In genomic region chr8:8876469-8876868, GRCm38 (mm10) we compare ENCODE assay signal across 24 mouse cellular contexts.
DNase-seq lines count a peak whose midpoint lies in the region; ATAC-seq and TF ChIP-seq lines count a peak whose summit lies in the region.
"Had no signal": no experiment of that assay in that cellular context is flagged by ENCODE, and none has a peak within 500 bp of the region (broad histone marks: within the 10 kb centered on the region; RNA-seq: fewer than 3 reads in every experiment).

No protein-coding gene starts in this region.

- H3K36me3 ChIP-seq in forebrain, postnatal 0 days (ENCODE audit: insufficient read depth) = no peaks in the 10 kb centered on the region
- H3K36me3 ChIP-seq in forebrain, embryonic 11.5 days (ENCODE audit: control insufficient read depth, insufficient read depth, low read length) = no peaks in the 10 kb centered on the region
- H3K36me3 ChIP-seq in hindbrain, embryonic 13.5 days = no peaks in the 10 kb centered on the region
- H3K36me3 ChIP-seq in hindbrain, postnatal 0 days (ENCODE audit: insufficient read depth, low read length) = no peaks in the 10 kb centered on the region
- no peaks in the 10 kb centered on the region for H3K36me3 ChIP-seq in hindbrain, embryonic 14.5 days (replicated peaks; ENCODE audit: control insufficient read depth, insufficient read depth)
- no peaks in the 10 kb centered on the region for H3K36me3 ChIP-seq in limb, embryonic 15.5 days
- H3K36me3 ChIP-seq: embryonic facial prominence, embryonic 12.5 days; heart, embryonic 15.5 days; liver, embryonic 12.5 days; stomach, embryonic 15.5 days had no signal

- H3K9me3 ChIP-seq in forebrain, postnatal 0 days (ENCODE audit: low read length) = no peaks in the 10 kb centered on the region
- no peaks in the 10 kb centered on the region; the same call in 1 of the 2 replicates for H3K9me3 ChIP-seq in forebrain, embryonic 11.5 days (ENCODE audit: control insufficient read depth, low read length)
- no peaks in the 10 kb centered on the region for H3K9me3 ChIP-seq in hindbrain, embryonic 13.5 days
- H3K9me3 ChIP-seq in hindbrain, postnatal 0 days (ENCODE audit: low read length) = no peaks in the 10 kb centered on the region
- no peaks in the 10 kb centered on the region for H3K9me3 ChIP-seq in hindbrain, embryonic 14.5 days (ENCODE audit: control insufficient read depth, low read length)
- no peaks in the 10 kb centered on the region for H3K9me3 ChIP-seq in limb, embryonic 15.5 days
- H3K9me3 ChIP-seq: embryonic facial prominence, embryonic 12.5 days; heart, embryonic 15.5 days; liver, embryonic 12.5 days; stomach, embryonic 15.5 days had no signal

- peak; percentile 38 for ATAC-seq in forebrain, postnatal 0 days
- no peak for ATAC-seq in forebrain, embryonic 11.5 days (replicated peaks; ENCODE audit: low FRiP score)
- 0 out of 2 replicates have a peak, but pooled peaks have one; percentile 11 for ATAC-seq in hindbrain, embryonic 13.5 days (ENCODE audit: low FRiP score)
- no peak for ATAC-seq in hindbrain, postnatal 0 days
- ATAC-seq in hindbrain, embryonic 14.5 days (ENCODE audit: low FRiP score) = no peak
- ATAC-seq in limb, embryonic 15.5 days (ENCODE audit: insufficient number of reproducible peaks, low FRiP score, low TSS enrichment, low read depth) = peak; percentile 67
- ATAC-seq: CD4-positive, CD25-positive, alpha-beta regulatory T cell, adult 4 months; intestine, postnatal 0 days; liver, embryonic 12.5 days; liver, postnatal 0 days had no signal

- H3K27ac ChIP-seq in forebrain, postnatal 0 days (ENCODE audit: low read depth, low read length) = no peak overlapping the region
- no peak overlapping the region for H3K27ac ChIP-seq in forebrain, embryonic 11.5 days (ENCODE audit: low read depth, low read length)
- no peak overlapping the region for H3K27ac ChIP-seq in hindbrain, embryonic 13.5 days
- no peak overlapping the region for H3K27ac ChIP-seq in hindbrain, postnatal 0 days
- no peak overlapping the region for H3K27ac ChIP-seq in hindbrain, embryonic 14.5 days
- H3K27ac ChIP-seq in limb, embryonic 15.5 days = peak overlapping the region; percentile 60
- H3K27ac ChIP-seq: embryonic facial prominence, embryonic 12.5 days; heart, embryonic 15.5 days; liver, embryonic 12.5 days; stomach, embryonic 15.5 days had no signal

- H3K4me3 ChIP-seq in forebrain, postnatal 0 days (ENCODE audit: low read depth, low read length) = no peak overlapping the region
- H3K4me3 ChIP-seq in forebrain, embryonic 11.5 days (ENCODE audit: low read depth, low read length) = no peak overlapping the region
- H3K4me3 ChIP-seq in hindbrain, embryonic 13.5 days = no peak overlapping the region
- H3K4me3 ChIP-seq in hindbrain, postnatal 0 days (ENCODE audit: low read length) = no peak overlapping the region
- no peak overlapping the region for H3K4me3 ChIP-seq in hindbrain, embryonic 14.5 days (replicated peaks; ENCODE audit: low read length)
- H3K4me3 ChIP-seq in limb, embryonic 15.5 days = no peak overlapping the region
- H3K4me3 ChIP-seq: embryonic facial prominence, embryonic 12.5 days; heart, embryonic 15.5 days; liver, embryonic 12.5 days; megakaryocyte, embryonic 14.5 days; stomach, embryonic 15.5 days had no signal

- 72% methylated on average over 6 of the region's 6 CpGs for WGBS in forebrain, postnatal 0 days
- WGBS in forebrain, embryonic 11.5 days = 77% methylated on average over 6 of the region's 6 CpGs
- 76% methylated on average over 6 of the region's 6 CpGs for WGBS in hindbrain, embryonic 13.5 days
- WGBS in hindbrain, postnatal 0 days = 73% methylated on average over 6 of the region's 6 CpGs
- 74% methylated on average over 6 of the region's 6 CpGs for WGBS in hindbrain, embryonic 14.5 days
- 52% methylated on average over 6 of the region's 6 CpGs for WGBS in limb, embryonic 15.5 days

- peak; percentile 22 for DNase-seq in forebrain, postnatal 0 days
- DNase-seq in forebrain, embryonic 11.5 days (ENCODE audit: low spot score) = no peak
- DNase-seq in hindbrain, postnatal 0 days (ENCODE audit: low spot score) = no peak
- no peak for DNase-seq in hindbrain, embryonic 14.5 days (ENCODE audit: low spot score)
- DNase-seq in lung, postnatal 36 days = no peak
- DNase-seq: adrenal gland, postnatal 14 days; cerebellum, adult 11-12 months; cerebellum, adult 9-11 months; embryo, embryonic 11 days; kidney, adult 9 months; kidney, postnatal 10 days; layer of hippocampus, postnatal 36 days; liver, postnatal 0 days; lung, postnatal 4 days; right cerebral cortex, postnatal 25 days had no signal

- no peak for TF ChIP-seq CTCF in forebrain, postnatal 0 days (IDR thresholded peaks at IDR 0.05; ENCODE audit: low read depth)
- TF ChIP-seq CTCF in hindbrain, postnatal 0 days (IDR thresholded peaks at IDR 0.05; ENCODE audit: low read depth) = no peak

- H3K4me2 ChIP-seq in forebrain, postnatal 0 days (ENCODE audit: low read depth) = no peak overlapping the region
- no peak overlapping the region for H3K4me2 ChIP-seq in forebrain, embryonic 11.5 days (ENCODE audit: low read depth, low read length, severe bottlenecking)
- no peak overlapping the region for H3K4me2 ChIP-seq in hindbrain, embryonic 13.5 days
- no peak overlapping the region for H3K4me2 ChIP-seq in hindbrain, postnatal 0 days (ENCODE audit: low read depth, low read length)
- peak overlapping the region; percentile 18; the same call in 1 of the 2 replicates for H3K4me2 ChIP-seq in hindbrain, embryonic 14.5 days (replicated peaks)
- no peak overlapping the region for H3K4me2 ChIP-seq in limb, embryonic 15.5 days
- H3K4me2 ChIP-seq: embryonic facial prominence, embryonic 12.5 days; heart, embryonic 15.5 days; liver, embryonic 12.5 days; stomach, embryonic 15.5 days had no signal

- no peaks in the 10 kb centered on the region for H3K27me3 ChIP-seq in forebrain, postnatal 0 days (ENCODE audit: insufficient read depth, low read length)
- H3K27me3 ChIP-seq in forebrain, embryonic 11.5 days (ENCODE audit: control insufficient read depth, insufficient read depth, low read length) = peaks cover 22% of the 10 kb centered on the region
- peaks cover 15% of the 10 kb centered on the region; the same call in 1 of the 2 replicates for H3K27me3 ChIP-seq in hindbrain, embryonic 13.5 days
- H3K27me3 ChIP-seq in hindbrain, postnatal 0 days (ENCODE audit: insufficient read depth, low read length) = no peaks in the 10 kb centered on the region
- 0 out of 2 replicates have a peak, but pooled peaks cover 7% of the 10 kb centered on the region for H3K27me3 ChIP-seq in hindbrain, embryonic 14.5 days (ENCODE audit: control insufficient read depth, insufficient read depth, low read length)
- H3K27me3 ChIP-seq in limb, embryonic 15.5 days = no peaks in the 10 kb centered on the region
- H3K27me3 ChIP-seq: embryonic facial prominence, embryonic 12.5 days; heart, embryonic 15.5 days; liver, embryonic 12.5 days; megakaryocyte, embryonic 14.5 days; stomach, embryonic 15.5 days had no signal

- H3K9ac ChIP-seq in forebrain, postnatal 0 days = no peak overlapping the region
- no peak overlapping the region for H3K9ac ChIP-seq in forebrain, embryonic 11.5 days (ENCODE audit: low read length)
- no peak overlapping the region for H3K9ac ChIP-seq in hindbrain, embryonic 13.5 days
- no peak overlapping the region for H3K9ac ChIP-seq in hindbrain, postnatal 0 days (replicated peaks; ENCODE audit: low read length)
- H3K9ac ChIP-seq in hindbrain, embryonic 14.5 days = no peak overlapping the region
- no peak overlapping the region for H3K9ac ChIP-seq in limb, embryonic 15.5 days
- H3K9ac ChIP-seq: embryonic facial prominence, embryonic 12.5 days; heart, embryonic 15.5 days; liver, embryonic 12.5 days; liver, postnatal 0 days; stomach, embryonic 15.5 days had no signal

- no peaks in the 10 kb centered on the region for H3K4me1 ChIP-seq in forebrain, postnatal 0 days (ENCODE audit: insufficient read depth)
- no peaks in the 10 kb centered on the region for H3K4me1 ChIP-seq in forebrain, embryonic 11.5 days (replicated peaks; ENCODE audit: control insufficient read depth, insufficient read depth, low read length)
- H3K4me1 ChIP-seq in hindbrain, embryonic 13.5 days (replicated peaks) = peaks cover 15% of the 10 kb centered on the region; the same call in 1 of the 2 replicates
- H3K4me1 ChIP-seq in hindbrain, postnatal 0 days (ENCODE audit: insufficient read depth, low read length) = no peaks in the 10 kb centered on the region
- H3K4me1 ChIP-seq in hindbrain, embryonic 14.5 days (replicated peaks; ENCODE audit: control insufficient read depth, insufficient read depth, low read length) = peaks cover 11% of the 10 kb centered on the region; the same call in 1 of the 2 replicates
- 0 out of 2 replicates have a peak, but pooled peaks cover 4% of the 10 kb centered on the region for H3K4me1 ChIP-seq in limb, embryonic 15.5 days
- H3K4me1 ChIP-seq: embryonic facial prominence, embryonic 12.5 days; heart, embryonic 15.5 days; liver, embryonic 12.5 days; megakaryocyte, embryonic 14.5 days; stomach, embryonic 15.5 days had no signal

Comparison
In these comparisons a context has a peak if more than half of its experiments do, and no peak if none do; other contexts are left out.
1. ATAC-seq: peak in forebrain, postnatal 0 days (single experiment), hindbrain, embryonic 13.5 days (single experiment) and limb, embryonic 15.5 days (single experiment); none in forebrain, embryonic 11.5 days (single experiment), hindbrain, postnatal 0 days (single experiment) and hindbrain, embryonic 14.5 days (single experiment).